ENCODE assay signal across 27 mouse cellular contexts in the genomic region with DNA sequence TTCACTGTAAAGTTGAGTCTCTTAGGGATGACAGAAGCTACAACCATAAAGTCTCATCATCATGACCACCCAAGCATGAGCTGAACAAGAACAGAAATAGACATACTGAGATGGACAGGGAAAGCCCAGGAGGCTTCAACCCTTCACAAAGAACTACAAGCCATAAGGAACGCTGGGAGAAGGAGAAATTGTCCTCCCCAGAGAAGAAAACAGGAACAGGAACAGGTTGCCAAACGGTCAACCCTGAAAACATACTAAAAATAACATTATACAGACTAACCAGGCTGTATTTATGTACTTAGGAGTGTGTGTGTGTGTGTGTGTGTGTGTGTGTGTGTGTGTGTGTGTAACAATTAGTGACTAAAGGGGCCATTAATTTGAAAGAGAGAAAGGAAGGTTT.
"Had no signal": no experiment of that assay in that cellular context is flagged by ENCODE, and none has a peak within 500 bp of the region (broad histone marks: within the 10 kb centered on the region; RNA-seq: fewer than 3 reads in every experiment).

No protein-coding gene starts in this region.

- H3K27me3 ChIP-seq: embryonic facial prominence, embryonic 12.5 days; embryonic facial prominence, embryonic 13.5 days; embryonic facial prominence, embryonic 15.5 days; forebrain, embryonic 12.5 days; forebrain, embryonic 13.5 days had no signal

- H3K36me3 ChIP-seq: embryonic facial prominence, embryonic 10.5 days; embryonic facial prominence, embryonic 12.5 days; embryonic facial prominence, embryonic 13.5 days; embryonic facial prominence, embryonic 15.5 days; forebrain, embryonic 10.5 days; forebrain, embryonic 12.5 days had no signal

- H3K27ac ChIP-seq: embryonic facial prominence, embryonic 10.5 days; embryonic facial prominence, embryonic 12.5 days; embryonic facial prominence, embryonic 13.5 days; embryonic facial prominence, embryonic 15.5 days; forebrain, embryonic 10.5 days; forebrain, embryonic 12.5 days; forebrain, embryonic 13.5 days; gastrocnemius, adult 2 months; heart, adult 2 months had no signal

- H3K4me1 ChIP-seq: embryonic facial prominence, embryonic 12.5 days; embryonic facial prominence, embryonic 13.5 days; embryonic facial prominence, embryonic 15.5 days; forebrain, embryonic 13.5 days had no signal

- ATAC-seq: forebrain, embryonic 13.5 days; forebrain, embryonic 14.5 days; forebrain, embryonic 16.5 days; forebrain, postnatal 0 days had no signal

- H3K9me3 ChIP-seq: embryonic facial prominence, embryonic 10.5 days; embryonic facial prominence, embryonic 12.5 days; embryonic facial prominence, embryonic 13.5 days; embryonic facial prominence, embryonic 15.5 days; forebrain, embryonic 10.5 days; forebrain, embryonic 12.5 days; forebrain, embryonic 13.5 days had no signal

- DNase-seq: cerebellum, adult 2 months; cerebellum, adult 8-10 months; cerebellum, adult 9-10 months; cerebellum, adult 9-11 months; cerebellum, postnatal 10 days; cerebellum, postnatal 14 days; cerebellum, postnatal 25 days; cerebellum, postnatal 36 days; forebrain, postnatal 0 days; gastrocnemius, adult 2 months; gastrocnemius, postnatal 10 days; gastrocnemius, postnatal 14 days; gastrocnemius, postnatal 25 days; gastrocnemius, postnatal 36 days; heart, adult 11 months; heart, adult 18-20 months; heart, adult 2 months had no signal

- H3K9ac ChIP-seq: embryonic facial prominence, embryonic 12.5 days; embryonic facial prominence, embryonic 13.5 days; embryonic facial prominence, embryonic 15.5 days; forebrain, embryonic 12.5 days; forebrain, embryonic 13.5 days; forebrain, postnatal 0 days had no signal

- H3K4me3 ChIP-seq: embryonic facial prominence, embryonic 10.5 days; embryonic facial prominence, embryonic 12.5 days; embryonic facial prominence, embryonic 13.5 days; embryonic facial prominence, embryonic 15.5 days; erythroblast, embryonic 14.5 days; forebrain, embryonic 10.5 days; forebrain, embryonic 12.5 days; forebrain, embryonic 13.5 days; gastrocnemius, adult 2 months; heart, adult 2 months had no signal

- H3K4me2 ChIP-seq: embryonic facial prominence, embryonic 12.5 days; embryonic facial prominence, embryonic 13.5 days; embryonic facial prominence, embryonic 15.5 days; forebrain, embryonic 12.5 days; forebrain, embryonic 13.5 days had no signal
